ENCODE assay signal across 1 mouse cellular context in genomic region chr10:115332420-115332952, GRCm38 (mm10).
TF ChIP-seq lines count a peak whose summit lies in the region.

No protein-coding gene starts in this region.

TF ChIP-seq in CH12.LX, 34 proteins besides CTCF, POLR2A, EP300 and RAD21:
- TF ChIP-seq MAFK (IDR thresholded peaks at IDR 0.05; ENCODE audit: insufficient replicate concordance, low read length) (peak; percentile 47; the same call in 1 of the 2 replicates), ZKSCAN1 (IDR thresholded peaks at IDR 0.05; ENCODE audit: borderline replicate concordance, low read depth, low read length) (no peak), MEF2A (IDR thresholded peaks at IDR 0.05; ENCODE audit: borderline replicate concordance, low read depth, low read length) (no peak), KAT2A (IDR thresholded peaks at IDR 0.05; ENCODE audit: insufficient replicate concordance, low read length) (no peak), MAX (IDR thresholded peaks at IDR 0.05; ENCODE audit: low read length) (0 out of 2 replicates have a peak, but pooled peaks have one; percentile 49), MXI1 (IDR thresholded peaks at IDR 0.05; ENCODE audit: low read depth, low read length) (no peak), POLR2AphosphoS2 (IDR thresholded peaks at IDR 0.05; ENCODE audit: low read depth, low read length) (no peak), GABPA (IDR thresholded peaks at IDR 0.05; ENCODE audit: insufficient replicate concordance, low read depth, low read length) (no peak), MAZ (IDR thresholded peaks at IDR 0.05; ENCODE audit: low read depth, low read length) (no peak), NRF1 (IDR thresholded peaks at IDR 0.05; ENCODE audit: low read depth, low read length) (no peak), ZNF384 (IDR thresholded peaks at IDR 0.05; ENCODE audit: low read depth, low read length) (peak; percentile 87), RCOR1 (conservative IDR thresholded peaks at IDR 0.05; ENCODE audit: low read depth, low read length) (no peak), SIN3A (IDR thresholded peaks at IDR 0.05; ENCODE audit: low read length) (no peak), E2F4 (IDR thresholded peaks at IDR 0.05; ENCODE audit: insufficient replicate concordance, low read depth, low read length) (no peak), ZMIZ1 (IDR thresholded peaks at IDR 0.05; ENCODE audit: low read depth, low read length) (no peak), USF1 (IDR thresholded peaks at IDR 0.05; ENCODE audit: low read depth, low read length) (no peak; the same call in 1 of the 2 replicates), ZC3H11A (IDR thresholded peaks at IDR 0.05; ENCODE audit: low read depth, low read length) (no peak), UBTF (IDR thresholded peaks at IDR 0.05; ENCODE audit: low read depth, low read length) (no peak), ELF1 (IDR thresholded peaks at IDR 0.05; ENCODE audit: low read depth, low read length) (0 out of 2 replicates have a peak, but pooled peaks have one; percentile 19), PAX5 (IDR thresholded peaks at IDR 0.05; ENCODE audit: low read length) (no peak), HCFC1 (IDR thresholded peaks at IDR 0.05; ENCODE audit: low read depth, low read length) (no peak), ETS1 (conservative IDR thresholded peaks at IDR 0.05; ENCODE audit: low read depth, low read length) (no peak), JUND (conservative IDR thresholded peaks at IDR 0.05; ENCODE audit: low read depth, low read length) (peak; percentile 60; the same call in 1 of the 2 replicates), SMC3 (IDR thresholded peaks at IDR 0.05; ENCODE audit: low read depth, low read length) (no peak), CHD1 (IDR thresholded peaks at IDR 0.05; ENCODE audit: low read depth, low read length) (no peak), MYC (IDR thresholded peaks at IDR 0.05; ENCODE audit: low read depth, low read length) (peak; percentile 35; the same call in 1 of the 2 replicates), CHD2 (IDR thresholded peaks at IDR 0.05; ENCODE audit: low read length) (peak; percentile 37), IRF4 (IDR thresholded peaks at IDR 0.05; ENCODE audit: low read depth, low read length) (no peak), USF2 (conservative IDR thresholded peaks at IDR 0.05; ENCODE audit: low read depth, low read length) (no peak), JUN (IDR thresholded peaks at IDR 0.05; ENCODE audit: insufficient read depth, low read depth, low read length) (peak; percentile 79), NELFE (IDR thresholded peaks at IDR 0.05; ENCODE audit: low read depth, low read length) (no peak; the same call in 1 of the 2 replicates), BHLHE40 (IDR thresholded peaks at IDR 0.05; ENCODE audit: low read depth, low read length) (peak; percentile 41), TBP (conservative IDR thresholded peaks at IDR 0.05; ENCODE audit: low read depth, low read length) (peak; percentile 58), TCF12 (IDR thresholded peaks at IDR 0.05; ENCODE audit: low read depth, low read length) (peak; percentile 21; the same call in 1 of the 2 replicates)
